Mouse (Mus musculus): ENCODE data around the gene Acadvl. TPM values are rescaled to one million over a fixed set of nuclear protein-coding genes. Genes with fewer than 3 reads are reported as not detected.

The Acadvl gene
- total and polyA plus RNA-seq, 2 experiments from 2014 or later: 47.7 to 51.5 TPM

- peak; percentile 34; the same call in 1 of the 2 replicates for TF ChIP-seq CTCF (IDR thresholded peaks at IDR 0.05; ENCODE audit: low read depth)
- H3K36me3 ChIP-seq (ENCODE audit: insufficient read depth): no peaks in the 10 kb centered on the region
- ATAC-seq (no peak), DNase-seq (no peak)
- H3K27me3 ChIP-seq (ENCODE audit: insufficient read depth, low read length): peaks cover 30% of the 10 kb centered on the region
- WGBS: 27% methylated on average over 5 of the region's 5 CpGs
- H3K27ac ChIP-seq (ENCODE audit: low read depth, low read length): no peak overlapping the region
- H3K4me2 ChIP-seq (ENCODE audit: low read depth): no peak overlapping the region
- H3K9ac ChIP-seq: no peak overlapping the region
- H3K9me3 ChIP-seq (ENCODE audit: low read length): no peaks in the 10 kb centered on the region
- no peak overlapping the region for H3K4me3 ChIP-seq (ENCODE audit: low read depth, low read length)
- no peaks in the 10 kb centered on the region for H3K4me1 ChIP-seq (ENCODE audit: insufficient read depth)
Observed at GRCm38 (mm10) chr11:69960616-69961015, 54.6 kb downstream of the Acadvl start.

MicroRNA genes within 50 kb of the gene (microRNA counts, 519-probe panel; counts per million panel counts)
- microRNA mmu-miR-324-3p (not detected), microRNA mmu-miR-324-5p (4,164 counts per million, percentile 50 among the panel's probes with 10 or more counts)

Small RNAs within 50 kb of the gene (microRNA-seq; reads per million reads assigned to microRNA genes)
- gene Gm44349: 0 to 0.39 reads per million in 2 experiments
- 3,417 to 4,303 reads per million in 2 experiments for gene Mir324

Other genes with a start within 250 kb of the Acadvl start
Only the 30 nearest of the 38 such genes appear.
- 0.23 and 0.76 TPM in 2 replicates for gene Tmem102, start 209.8 kb downstream of the Acadvl start, total RNA-seq (2014; rRNA removed)
- 0.74 and 1.2 TPM in 2 replicates for gene Tmem102, start 209.8 kb downstream of the Acadvl start, polyA plus RNA-seq (2015; fragmentation: Nextera tagmentation; extraction: Ambion mirVana)
- not detected in 2 replicates for gene Gm39566, start 200.1 kb downstream of the Acadvl start, total RNA-seq (2014; rRNA removed)
- gene Gm39566, start 200.1 kb downstream of the Acadvl start, polyA plus RNA-seq (2015; fragmentation: Nextera tagmentation; extraction: Ambion mirVana): not detected in 2 replicates
- gene Spem2, start 196.9 kb downstream of the Acadvl start, total RNA-seq (2014; rRNA removed): not detected in 2 replicates
- gene Spem2, start 196.9 kb downstream of the Acadvl start, polyA plus RNA-seq (2015; fragmentation: Nextera tagmentation; extraction: Ambion mirVana): not detected in 2 replicates
- 0.38 and 0.62 TPM in 2 replicates for gene Spem1, start 193.2 kb downstream of the Acadvl start, total RNA-seq (2014; rRNA removed)
- gene Spem1, start 193.2 kb downstream of the Acadvl start, polyA plus RNA-seq (2015; fragmentation: Nextera tagmentation; extraction: Ambion mirVana): 0.23 and 0.50 TPM in 2 replicates
- 82.2 and 104 TPM in 2 replicates for gene Nlgn2, start 177.6 kb downstream of the Acadvl start, total RNA-seq (2014; rRNA removed)
- 13.0 and 18.2 TPM in 2 replicates for gene Nlgn2, start 177.6 kb downstream of the Acadvl start, polyA plus RNA-seq (2015; fragmentation: Nextera tagmentation; extraction: Ambion mirVana)
- gene Tmem256, start 176.9 kb downstream of the Acadvl start, total RNA-seq (2014; rRNA removed): 117 and 189 TPM in 2 replicates
- 350 and 422 TPM in 2 replicates for gene Tmem256, start 176.9 kb downstream of the Acadvl start, polyA plus RNA-seq (2015; fragmentation: Nextera tagmentation; extraction: Ambion mirVana)
- gene Plscr3, start 169.0 kb downstream of the Acadvl start, total RNA-seq (2014; rRNA removed): 26.6 and 30.6 TPM in 2 replicates
- gene Plscr3, start 169.0 kb downstream of the Acadvl start, polyA plus RNA-seq (2015; fragmentation: Nextera tagmentation; extraction: Ambion mirVana): 36.2 and 38.2 TPM in 2 replicates
- gene Tnk1, start 156.7 kb downstream of the Acadvl start, total RNA-seq (2014; rRNA removed): not detected in 2 replicates
- gene Tnk1, start 156.7 kb downstream of the Acadvl start, polyA plus RNA-seq (2015; fragmentation: Nextera tagmentation; extraction: Ambion mirVana): 0.10 and 0.23 TPM in 2 replicates
- not detected in 2 replicates for gene Tmem95, start 137.4 kb downstream of the Acadvl start, total RNA-seq (2014; rRNA removed)
- gene Tmem95, start 137.4 kb downstream of the Acadvl start, polyA plus RNA-seq (2015; fragmentation: Nextera tagmentation; extraction: Ambion mirVana): not detected in 2 replicates
- 1.0 and 1.3 TPM in 2 replicates for gene Kctd11, start 134.0 kb downstream of the Acadvl start, total RNA-seq (2014; rRNA removed)
- 0.58 and 0.88 TPM in 2 replicates for gene Kctd11, start 134.0 kb downstream of the Acadvl start, polyA plus RNA-seq (2015; fragmentation: Nextera tagmentation; extraction: Ambion mirVana)
- gene Acap1, start 119.9 kb downstream of the Acadvl start, total RNA-seq (2014; rRNA removed): 0.90 TPM in 1 of 2 replicates, not detected in the other
- 0.26 and 0.48 TPM in 2 replicates for gene Acap1, start 119.9 kb downstream of the Acadvl start, polyA plus RNA-seq (2015; fragmentation: Nextera tagmentation; extraction: Ambion mirVana)
- 9.2 and 10.5 TPM in 2 replicates for gene 2810408A11Rik, start 114.4 kb downstream of the Acadvl start, total RNA-seq (2014; rRNA removed)
- gene 2810408A11Rik, start 114.4 kb downstream of the Acadvl start, polyA plus RNA-seq (2015; fragmentation: Nextera tagmentation; extraction: Ambion mirVana): 10.6 and 11.4 TPM in 2 replicates
- 97.4 and 155 TPM in 2 replicates for gene Neurl4, start 114.3 kb downstream of the Acadvl start, total RNA-seq (2014; rRNA removed)
- 15.6 and 18.2 TPM in 2 replicates for gene Neurl4, start 114.3 kb downstream of the Acadvl start, polyA plus RNA-seq (2015; fragmentation: Nextera tagmentation; extraction: Ambion mirVana)
- gene Gps2, start 101.5 kb downstream of the Acadvl start, total RNA-seq (2014; rRNA removed): 44.4 and 48.0 TPM in 2 replicates
- gene Gps2, start 101.5 kb downstream of the Acadvl start, polyA plus RNA-seq (2015; fragmentation: Nextera tagmentation; extraction: Ambion mirVana): 64.9 and 67.1 TPM in 2 replicates
- gene Eif5a, start 93.5 kb downstream of the Acadvl start, total RNA-seq (2014; rRNA removed): 489 and 520 TPM in 2 replicates
- gene Eif5a, start 93.5 kb downstream of the Acadvl start, polyA plus RNA-seq (2015; fragmentation: Nextera tagmentation; extraction: Ambion mirVana): 1,306 and 1,372 TPM in 2 replicates
- gene Ybx2, start 79.6 kb downstream of the Acadvl start, total RNA-seq (2014; rRNA removed): 7.8 and 22.8 TPM in 2 replicates
- 1.5 and 2.5 TPM in 2 replicates for gene Ybx2, start 79.6 kb downstream of the Acadvl start, polyA plus RNA-seq (2015; fragmentation: Nextera tagmentation; extraction: Ambion mirVana)
- 4.1 and 7.8 TPM in 2 replicates for gene Slc2a4, start 67.2 kb downstream of the Acadvl start, total RNA-seq (2014; rRNA removed)
- 3.5 and 3.9 TPM in 2 replicates for gene Slc2a4, start 67.2 kb downstream of the Acadvl start, polyA plus RNA-seq (2015; fragmentation: Nextera tagmentation; extraction: Ambion mirVana)
- not detected in 2 replicates for gene Cldn7, start 50.6 kb downstream of the Acadvl start, total RNA-seq (2014; rRNA removed)
- 0.34 and 0.42 TPM in 2 replicates for gene Cldn7, start 50.6 kb downstream of the Acadvl start, polyA plus RNA-seq (2015; fragmentation: Nextera tagmentation; extraction: Ambion mirVana)
- gene Ctdnep1, start 34.3 kb downstream of the Acadvl start, total RNA-seq (2014; rRNA removed): 29.7 and 41.4 TPM in 2 replicates
- 21.2 and 23.2 TPM in 2 replicates for gene Ctdnep1, start 34.3 kb downstream of the Acadvl start, polyA plus RNA-seq (2015; fragmentation: Nextera tagmentation; extraction: Ambion mirVana)
- gene Elp5, start 32.9 kb downstream of the Acadvl start, total RNA-seq (2014; rRNA removed): 115 and 124 TPM in 2 replicates
- 187 and 198 TPM in 2 replicates for gene Elp5, start 32.9 kb downstream of the Acadvl start, polyA plus RNA-seq (2015; fragmentation: Nextera tagmentation; extraction: Ambion mirVana)
- gene Gabarap, start 24.3 kb downstream of the Acadvl start, total RNA-seq (2014; rRNA removed): 246 and 261 TPM in 2 replicates
- 574 and 668 TPM in 2 replicates for gene Gabarap, start 24.3 kb downstream of the Acadvl start, polyA plus RNA-seq (2015; fragmentation: Nextera tagmentation; extraction: Ambion mirVana)
- 47.6 and 52.7 TPM in 2 replicates for gene Phf23, start 19.6 kb downstream of the Acadvl start, total RNA-seq (2014; rRNA removed)
- gene Phf23, start 19.6 kb downstream of the Acadvl start, polyA plus RNA-seq (2015; fragmentation: Nextera tagmentation; extraction: Ambion mirVana): 48.0 and 49.7 TPM in 2 replicates
- gene Dvl2, start 14.8 kb downstream of the Acadvl start, total RNA-seq (2014; rRNA removed): 31.9 and 43.9 TPM in 2 replicates
- 12.7 and 15.7 TPM in 2 replicates for gene Dvl2, start 14.8 kb downstream of the Acadvl start, polyA plus RNA-seq (2015; fragmentation: Nextera tagmentation; extraction: Ambion mirVana)
- gene Dlg4, start 1.5 kb upstream of the Acadvl start, total RNA-seq (2014; rRNA removed): 214 and 230 TPM in 2 replicates
- 12.1 and 14.3 TPM in 2 replicates for gene Dlg4, start 1.5 kb upstream of the Acadvl start, polyA plus RNA-seq (2015; fragmentation: Nextera tagmentation; extraction: Ambion mirVana)
- gene Asgr1, start 38.7 kb upstream of the Acadvl start, total RNA-seq (2014; rRNA removed): 3.0 and 5.4 TPM in 2 replicates
- gene Asgr1, start 38.7 kb upstream of the Acadvl start, polyA plus RNA-seq (2015; fragmentation: Nextera tagmentation; extraction: Ambion mirVana): 4.3 and 4.5 TPM in 2 replicates
- gene Asgr2, start 77.2 kb upstream of the Acadvl start, total RNA-seq (2014; rRNA removed): not detected in 2 replicates
- not detected in 2 replicates for gene Asgr2, start 77.2 kb upstream of the Acadvl start, polyA plus RNA-seq (2015; fragmentation: Nextera tagmentation; extraction: Ambion mirVana)
- gene Mgl2, start 114.9 kb upstream of the Acadvl start, total RNA-seq (2014; rRNA removed): 1.0 and 1.1 TPM in 2 replicates
- gene Mgl2, start 114.9 kb upstream of the Acadvl start, polyA plus RNA-seq (2015; fragmentation: Nextera tagmentation; extraction: Ambion mirVana): 1.5 and 1.9 TPM in 2 replicates
- 0.67 and 1.3 TPM in 2 replicates for gene Clec10a, start 140.8 kb upstream of the Acadvl start, total RNA-seq (2014; rRNA removed)
- gene Clec10a, start 140.8 kb upstream of the Acadvl start, polyA plus RNA-seq (2015; fragmentation: Nextera tagmentation; extraction: Ambion mirVana): 1.6 TPM in 2 replicates
- 11.8 and 19.7 TPM in 2 replicates for gene Slc16a11, start 197.3 kb upstream of the Acadvl start, total RNA-seq (2014; rRNA removed)
- gene Slc16a11, start 197.3 kb upstream of the Acadvl start, polyA plus RNA-seq (2015; fragmentation: Nextera tagmentation; extraction: Ambion mirVana): 9.6 and 13.1 TPM in 2 replicates
- gene Slc16a13, start 205.7 kb upstream of the Acadvl start, total RNA-seq (2014; rRNA removed): 9.8 and 10.9 TPM in 2 replicates
- 8.2 and 9.6 TPM in 2 replicates for gene Slc16a13, start 205.7 kb upstream of the Acadvl start, polyA plus RNA-seq (2015; fragmentation: Nextera tagmentation; extraction: Ambion mirVana)

Data from forebrain, postnatal 0 days (tissue).